Mouse (Mus musculus): Measurements from ENCODE around the gene Extl1. TPM values are rescaled to one million over a fixed set of nuclear protein-coding genes. Genes with fewer than 3 reads are reported as not detected.

The Extl1 gene
- polyA plus RNA-seq, 1 experiment: 22.4 TPM

- H3K4me3 ChIP-seq: no peak overlapping the region
- no peak for TF ChIP-seq CEBPB (IDR thresholded peaks at IDR 0.05; ENCODE audit: insufficient read depth, poor library complexity, severe bottlenecking)
- no peak for TF ChIP-seq MYOD1 (IDR thresholded peaks at IDR 0.05; ENCODE audit: control insufficient read depth in 1 of 3, insufficient read length in 2 of 3, low read depth in 2 of 3)
- TF ChIP-seq MAX (IDR thresholded peaks at IDR 0.05; ENCODE audit: low read depth): no peak
- no peak for TF ChIP-seq TCF12 (IDR thresholded peaks at IDR 0.05; ENCODE audit: insufficient read depth, poor library complexity, severe bottlenecking)
- TF ChIP-seq USF1 (IDR thresholded peaks at IDR 0.05; ENCODE audit: low read depth): no peak
- TF ChIP-seq MYOG (IDR thresholded peaks at IDR 0.05; ENCODE audit: control insufficient read depth in 1 of 3, insufficient read depth in 1 of 3, insufficient read length in 2 of 3, low read depth in 2 of 3): no peak
- no peak for TF ChIP-seq TCF3 (IDR thresholded peaks at IDR 0.05; ENCODE audit: insufficient read length, low read depth)
- no peak for TF ChIP-seq REST (IDR thresholded peaks at IDR 0.05; ENCODE audit: insufficient read depth, insufficient read length)
- no peak for TF ChIP-seq SRF (IDR thresholded peaks at IDR 0.05; ENCODE audit: control insufficient read depth, insufficient read length, low read depth)
- TF ChIP-seq E2F4 (IDR thresholded peaks at IDR 0.05; ENCODE audit: insufficient read depth): no peak
- H3K79me2 ChIP-seq (ENCODE audit: control insufficient read depth, insufficient read depth): no peaks in the 10 kb centered on the region
- no peaks in the 10 kb centered on the region for H3K36me3 ChIP-seq (ENCODE audit: control insufficient read depth, insufficient read depth)
- H3K4me2 ChIP-seq (ENCODE audit: low read depth): no peak overlapping the region
- H3K27me3 ChIP-seq (ENCODE audit: control insufficient read depth, insufficient read depth, insufficient read length): peaks cover 4% of the 10 kb centered on the region
- no peak overlapping the region for H3ac ChIP-seq (ENCODE audit: control insufficient read depth, insufficient read length)
Observed at GRCm38 (mm10) chr4:134379510-134379909, 4.1 kb downstream of the Extl1 start.

GRCm38 (mm10) chr4:134378089-134378615 lies 5.5 kb downstream of the Extl1 start:
- Histone ChIP-seq H3K27me3 (ENCODE audit: control insufficient read depth, insufficient read depth, insufficient read length) (peaks cover 4% of the 10 kb centered on the region), H3ac (ENCODE audit: control insufficient read depth, insufficient read length) (no peak overlapping the region), H3K36me3 (ENCODE audit: control insufficient read depth, insufficient read depth) (no peaks in the 10 kb centered on the region), H3K4me3 (no peak overlapping the region), H3K79me2 (ENCODE audit: control insufficient read depth, insufficient read depth) (no peaks in the 10 kb centered on the region), H3K4me2 (ENCODE audit: low read depth) (no peak overlapping the region)
- no peak for TF ChIP-seq USF1 (IDR thresholded peaks at IDR 0.05; ENCODE audit: low read depth)
- no peak for TF ChIP-seq CEBPB (IDR thresholded peaks at IDR 0.05; ENCODE audit: insufficient read depth, poor library complexity, severe bottlenecking)
- TF ChIP-seq REST (IDR thresholded peaks at IDR 0.05; ENCODE audit: insufficient read depth, insufficient read length): no peak
- no peak for TF ChIP-seq POLR2A (IDR thresholded peaks at IDR 0.05; ENCODE audit: insufficient read length, low read depth)
- TF ChIP-seq MYOG (IDR thresholded peaks at IDR 0.05; ENCODE audit: control insufficient read depth in 1 of 3, insufficient read depth in 1 of 3, insufficient read length in 2 of 3, low read depth in 2 of 3): no peak
- no peak for TF ChIP-seq E2F4 (IDR thresholded peaks at IDR 0.05; ENCODE audit: insufficient read depth)
- no peak for TF ChIP-seq MYOD1 (IDR thresholded peaks at IDR 0.05; ENCODE audit: control insufficient read depth in 1 of 3, insufficient read length in 2 of 3, low read depth in 2 of 3)
- no peak for TF ChIP-seq SRF (IDR thresholded peaks at IDR 0.05; ENCODE audit: control insufficient read depth, insufficient read length, low read depth)
- TF ChIP-seq POLR2AphosphoS2 (IDR thresholded peaks at IDR 0.05; ENCODE audit: insufficient read length, low read depth): no peak
- TF ChIP-seq TCF12 (IDR thresholded peaks at IDR 0.05; ENCODE audit: insufficient read depth, poor library complexity, severe bottlenecking): no peak
- no peak for TF ChIP-seq TCF3 (IDR thresholded peaks at IDR 0.05; ENCODE audit: insufficient read length, low read depth)
- TF ChIP-seq MAX (IDR thresholded peaks at IDR 0.05; ENCODE audit: low read depth): no peak

GRCm38 (mm10) chr4:134374306-134374705 lies 9.3 kb downstream of the Extl1 start:
- no peaks in the 10 kb centered on the region for H3K36me3 ChIP-seq (ENCODE audit: control insufficient read depth, insufficient read depth)
- H3ac ChIP-seq (ENCODE audit: control insufficient read depth, insufficient read length): no peak overlapping the region
- TF ChIP-seq SRF (IDR thresholded peaks at IDR 0.05; ENCODE audit: control insufficient read depth, insufficient read length, low read depth) (no peak), USF1 (IDR thresholded peaks at IDR 0.05; ENCODE audit: low read depth) (no peak), MYOG (IDR thresholded peaks at IDR 0.05; ENCODE audit: control insufficient read depth in 1 of 3, insufficient read depth in 1 of 3, insufficient read length in 2 of 3, low read depth in 2 of 3) (no peak), CEBPB (IDR thresholded peaks at IDR 0.05; ENCODE audit: insufficient read depth, poor library complexity, severe bottlenecking) (no peak), MYOD1 (IDR thresholded peaks at IDR 0.05; ENCODE audit: control insufficient read depth in 1 of 3, insufficient read length in 2 of 3, low read depth in 2 of 3) (no peak), TCF3 (IDR thresholded peaks at IDR 0.05; ENCODE audit: insufficient read length, low read depth) (no peak), REST (IDR thresholded peaks at IDR 0.05; ENCODE audit: insufficient read depth, insufficient read length) (no peak), E2F4 (IDR thresholded peaks at IDR 0.05; ENCODE audit: insufficient read depth) (no peak), POLR2AphosphoS2 (IDR thresholded peaks at IDR 0.05; ENCODE audit: insufficient read length, low read depth) (no peak), MAX (IDR thresholded peaks at IDR 0.05; ENCODE audit: low read depth) (no peak), POLR2A (IDR thresholded peaks at IDR 0.05; ENCODE audit: insufficient read length, low read depth) (no peak), TCF12 (IDR thresholded peaks at IDR 0.05; ENCODE audit: insufficient read depth, poor library complexity, severe bottlenecking) (no peak)
- no peak overlapping the region for H3K4me2 ChIP-seq (ENCODE audit: low read depth)
- peaks cover 19% of the 10 kb centered on the region for H3K27me3 ChIP-seq (ENCODE audit: control insufficient read depth, insufficient read depth, insufficient read length)
- no peak overlapping the region for H3K4me3 ChIP-seq
- no peaks in the 10 kb centered on the region for H3K79me2 ChIP-seq (ENCODE audit: control insufficient read depth, insufficient read depth)

- no peak overlapping the region for H3K4me3 ChIP-seq
- peaks cover 18% of the 10 kb centered on the region for H3K27me3 ChIP-seq (ENCODE audit: control insufficient read depth, insufficient read depth, insufficient read length)
- no peaks in the 10 kb centered on the region for H3K36me3 ChIP-seq (ENCODE audit: control insufficient read depth, insufficient read depth)
- H3ac ChIP-seq (ENCODE audit: control insufficient read depth, insufficient read length): no peak overlapping the region
- TF ChIP-seq E2F4 (IDR thresholded peaks at IDR 0.05; ENCODE audit: insufficient read depth) (no peak), MYOD1 (IDR thresholded peaks at IDR 0.05; ENCODE audit: control insufficient read depth in 1 of 3, insufficient read length in 2 of 3, low read depth in 2 of 3) (no peak), USF1 (IDR thresholded peaks at IDR 0.05; ENCODE audit: low read depth) (no peak), POLR2A (IDR thresholded peaks at IDR 0.05; ENCODE audit: insufficient read length, low read depth) (no peak), TCF12 (IDR thresholded peaks at IDR 0.05; ENCODE audit: insufficient read depth, poor library complexity, severe bottlenecking) (no peak), TCF3 (IDR thresholded peaks at IDR 0.05; ENCODE audit: insufficient read length, low read depth) (no peak), SRF (IDR thresholded peaks at IDR 0.05; ENCODE audit: control insufficient read depth, insufficient read length, low read depth) (no peak), MYOG (IDR thresholded peaks at IDR 0.05; ENCODE audit: control insufficient read depth in 1 of 3, insufficient read depth in 1 of 3, insufficient read length in 2 of 3, low read depth in 2 of 3) (no peak), CEBPB (IDR thresholded peaks at IDR 0.05; ENCODE audit: insufficient read depth, poor library complexity, severe bottlenecking) (no peak), REST (IDR thresholded peaks at IDR 0.05; ENCODE audit: insufficient read depth, insufficient read length) (no peak), MAX (IDR thresholded peaks at IDR 0.05; ENCODE audit: low read depth) (no peak), POLR2AphosphoS2 (IDR thresholded peaks at IDR 0.05; ENCODE audit: insufficient read length, low read depth) (no peak)
- H3K79me2 ChIP-seq (ENCODE audit: control insufficient read depth, insufficient read depth): no peaks in the 10 kb centered on the region
- no peak overlapping the region for H3K4me2 ChIP-seq (ENCODE audit: low read depth)
Observed at GRCm38 (mm10) chr4:134373295-134373694, 10.4 kb downstream of the Extl1 start.

Measured in myocyte (in vitro differentiated cells).